Mouse (Mus musculus): Measurements from ENCODE around the gene Phykpl. TPM values are rescaled to one million over a fixed set of nuclear protein-coding genes. Genes with fewer than 3 reads are reported as not detected.

Phykpl gene
- polyA plus RNA-seq, 1 experiment from 2014 or later: 9.8 TPM

DNA sequence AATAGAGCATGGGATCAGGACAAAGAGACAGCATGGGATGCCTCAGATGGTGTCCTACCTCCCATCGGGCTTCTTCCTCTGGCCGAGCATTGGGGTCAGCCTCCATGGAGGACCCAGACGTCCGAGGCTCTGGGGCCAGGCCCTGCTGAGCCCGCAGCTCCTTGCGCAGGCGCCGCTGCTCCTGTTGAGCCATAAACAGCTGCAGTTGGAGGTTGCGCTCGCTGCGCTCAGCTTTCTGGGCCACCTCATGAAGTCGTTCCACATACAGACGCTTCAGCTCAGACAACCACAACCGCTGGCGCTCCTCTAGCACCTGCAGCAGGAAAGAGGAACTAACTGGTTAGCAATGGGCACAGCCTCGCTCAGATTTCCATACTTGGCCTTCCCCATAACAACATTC lies 59.7 kb downstream of the Phykpl start:
- no peak for ATAC-seq (ENCODE audit: low FRiP score)
- Histone ChIP-seq H3K36me3 (replicated peaks; ENCODE audit: control insufficient read depth, insufficient read depth) (no peaks in the 10 kb centered on the region), H3K27ac (no peak overlapping the region), H3K4me1 (replicated peaks; ENCODE audit: control insufficient read depth, insufficient read depth, low read length) (peaks cover 9% of the 10 kb centered on the region), H3K4me2 (replicated peaks) (0 out of 2 replicates have a peak overlapping the region, but pooled peaks have one; percentile 10), H3K9ac (no peak overlapping the region), H3K9me3 (ENCODE audit: control insufficient read depth, low read length) (no peaks in the 10 kb centered on the region), H3K4me3 (replicated peaks; ENCODE audit: low read length) (no peak overlapping the region), H3K27me3 (ENCODE audit: control insufficient read depth, insufficient read depth, low read length) (peaks cover 4% of the 10 kb centered on the region; the same call in 1 of the 2 replicates)
- WGBS: 78% methylated on average over 16 of the region's 16 CpGs
- no peak for DNase-seq (ENCODE audit: low spot score)

GRCm38 (mm10) chr11:51645293-51645692 lies 60.7 kb downstream of the Phykpl start:
- Histone ChIP-seq H3K27ac (no peak overlapping the region), H3K9me3 (ENCODE audit: control insufficient read depth, low read length) (no peaks in the 10 kb centered on the region), H3K4me2 (replicated peaks) (no peak overlapping the region), H3K4me1 (replicated peaks; ENCODE audit: control insufficient read depth, insufficient read depth, low read length) (peaks cover 20% of the 10 kb centered on the region), H3K9ac (no peak overlapping the region), H3K36me3 (replicated peaks; ENCODE audit: control insufficient read depth, insufficient read depth) (no peaks in the 10 kb centered on the region), H3K4me3 (replicated peaks; ENCODE audit: low read length) (no peak overlapping the region), H3K27me3 (ENCODE audit: control insufficient read depth, insufficient read depth, low read length) (peaks cover 14% of the 10 kb centered on the region; the same call in 1 of the 2 replicates)
- WGBS: 71% methylated on average over 13 of the region's 13 CpGs
- DNase-seq (ENCODE audit: low spot score) (no peak), ATAC-seq (ENCODE audit: low FRiP score) (no peak)

- Histone ChIP-seq H3K9ac (no peak overlapping the region), H3K4me3 (replicated peaks; ENCODE audit: low read length) (no peak overlapping the region), H3K4me1 (replicated peaks; ENCODE audit: control insufficient read depth, insufficient read depth, low read length) (peaks cover 23% of the 10 kb centered on the region), H3K27me3 (ENCODE audit: control insufficient read depth, insufficient read depth, low read length) (peaks cover 14% of the 10 kb centered on the region; the same call in 1 of the 2 replicates), H3K4me2 (replicated peaks) (no peak overlapping the region), H3K27ac (no peak overlapping the region), H3K36me3 (replicated peaks; ENCODE audit: control insufficient read depth, insufficient read depth) (no peaks in the 10 kb centered on the region), H3K9me3 (ENCODE audit: control insufficient read depth, low read length) (no peaks in the 10 kb centered on the region)
- WGBS: 86% methylated on average over 7 of the region's 7 CpGs
- no peak for DNase-seq (ENCODE audit: low spot score)
- ATAC-seq (ENCODE audit: low FRiP score): no peak
Measured at GRCm38 (mm10) chr11:51646245-51646644, 61.7 kb downstream of the Phykpl start.

DNA sequence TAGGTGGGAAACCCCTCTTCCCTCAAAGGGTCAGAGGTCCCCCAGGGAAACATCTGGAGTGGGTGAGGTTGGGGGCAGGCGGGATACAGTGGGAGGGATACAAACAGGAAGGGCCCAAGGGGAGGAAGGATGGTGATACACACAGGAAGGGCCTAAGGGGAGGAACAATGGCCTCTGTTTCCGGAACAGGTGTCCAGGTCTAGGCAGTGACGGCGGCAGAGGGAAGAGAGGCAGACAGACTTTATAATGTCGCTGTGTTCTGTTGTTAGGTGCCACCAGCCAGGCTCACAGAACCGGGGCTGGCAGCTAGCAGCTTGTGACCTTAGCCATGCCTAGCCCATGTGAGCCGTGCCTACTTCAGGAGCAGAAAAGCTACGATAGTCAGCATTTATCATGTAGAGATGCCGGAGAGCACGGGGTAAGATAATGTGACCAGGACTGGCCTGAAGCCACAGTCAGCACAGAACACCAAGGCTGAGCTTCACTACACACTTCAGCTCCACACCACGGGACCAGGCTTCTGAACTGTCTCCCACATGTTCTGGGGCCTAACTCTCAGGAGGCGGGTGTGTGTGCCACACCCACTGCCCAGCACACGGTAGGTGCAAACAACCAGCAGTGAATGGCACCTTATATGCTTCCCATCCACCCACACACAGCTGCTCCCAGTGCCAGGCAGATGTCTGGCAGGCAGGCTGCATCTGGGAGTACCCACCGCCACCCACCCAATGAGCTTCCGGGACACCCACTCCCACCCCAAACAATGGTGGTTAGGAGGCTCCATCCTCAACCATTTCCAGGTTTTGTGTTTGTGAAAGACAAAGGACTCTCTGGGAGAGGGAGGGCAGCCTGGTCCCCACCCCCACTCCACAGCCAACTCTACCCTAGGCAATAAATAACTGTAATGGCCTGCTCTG lies 62.5 kb downstream of the Phykpl start:
- peaks cover 23% of the 10 kb centered on the region for H3K4me1 ChIP-seq (replicated peaks; ENCODE audit: control insufficient read depth, insufficient read depth, low read length)
- ATAC-seq (ENCODE audit: low FRiP score) (no peak), DNase-seq (ENCODE audit: low spot score) (no peak)
- H3K27me3 ChIP-seq (ENCODE audit: control insufficient read depth, insufficient read depth, low read length): peaks cover 17% of the 10 kb centered on the region; the same call in 1 of the 2 replicates
- H3K27ac ChIP-seq: peak overlapping the region; percentile 27
- no peaks in the 10 kb centered on the region for H3K9me3 ChIP-seq (ENCODE audit: control insufficient read depth, low read length)
- H3K36me3 ChIP-seq (replicated peaks; ENCODE audit: control insufficient read depth, insufficient read depth): no peaks in the 10 kb centered on the region
- no peak overlapping the region for H3K9ac ChIP-seq
- no peak overlapping the region for H3K4me2 ChIP-seq (replicated peaks)
- WGBS: 77% methylated on average over 15 of the region's 15 CpGs
- H3K4me3 ChIP-seq (replicated peaks; ENCODE audit: low read length): no peak overlapping the region

DNA sequence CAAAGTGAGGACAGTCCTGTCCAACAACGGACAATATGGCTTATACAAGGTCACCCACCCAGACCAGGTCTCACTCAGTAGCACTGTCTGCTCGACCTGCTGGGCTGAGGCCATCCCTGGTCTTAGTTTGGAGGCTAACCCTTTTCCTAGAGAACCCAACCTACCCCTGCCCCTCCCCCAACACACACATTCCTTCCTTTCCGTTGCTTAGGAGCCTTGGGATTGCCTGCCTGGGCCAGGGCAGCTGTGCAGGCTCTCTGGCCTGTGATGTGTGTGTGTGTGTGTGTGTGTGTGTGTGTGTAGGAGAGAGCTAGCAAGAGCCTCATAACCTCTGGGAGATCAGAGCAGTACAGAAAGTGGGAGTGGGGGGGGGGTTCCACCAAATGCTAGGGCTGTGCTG lies 64.0 kb downstream of the Phykpl start:
- DNase-seq (ENCODE audit: low spot score) (no peak), ATAC-seq (ENCODE audit: low FRiP score) (peak; percentile 25; the same call in 1 of the 2 replicates)
- H3K4me2 ChIP-seq (replicated peaks): peak overlapping the region; percentile 94
- H3K4me3 ChIP-seq (replicated peaks; ENCODE audit: low read length): peak overlapping the region; percentile 67; the same call in 1 of the 2 replicates
- no peaks in the 10 kb centered on the region for H3K36me3 ChIP-seq (replicated peaks; ENCODE audit: control insufficient read depth, insufficient read depth)
- no peaks in the 10 kb centered on the region for H3K9me3 ChIP-seq (ENCODE audit: control insufficient read depth, low read length)
- peaks cover 18% of the 10 kb centered on the region; the same call in 1 of the 2 replicates for H3K27me3 ChIP-seq (ENCODE audit: control insufficient read depth, insufficient read depth, low read length)
- WGBS: 4% methylated on average over 3 of the region's 3 CpGs
- peak overlapping the region; percentile 21 for H3K27ac ChIP-seq
- H3K4me1 ChIP-seq (replicated peaks; ENCODE audit: control insufficient read depth, insufficient read depth, low read length): peaks cover 23% of the 10 kb centered on the region
- H3K9ac ChIP-seq: peak overlapping the region; percentile 77; the same call in 1 of the 2 replicates

DNA sequence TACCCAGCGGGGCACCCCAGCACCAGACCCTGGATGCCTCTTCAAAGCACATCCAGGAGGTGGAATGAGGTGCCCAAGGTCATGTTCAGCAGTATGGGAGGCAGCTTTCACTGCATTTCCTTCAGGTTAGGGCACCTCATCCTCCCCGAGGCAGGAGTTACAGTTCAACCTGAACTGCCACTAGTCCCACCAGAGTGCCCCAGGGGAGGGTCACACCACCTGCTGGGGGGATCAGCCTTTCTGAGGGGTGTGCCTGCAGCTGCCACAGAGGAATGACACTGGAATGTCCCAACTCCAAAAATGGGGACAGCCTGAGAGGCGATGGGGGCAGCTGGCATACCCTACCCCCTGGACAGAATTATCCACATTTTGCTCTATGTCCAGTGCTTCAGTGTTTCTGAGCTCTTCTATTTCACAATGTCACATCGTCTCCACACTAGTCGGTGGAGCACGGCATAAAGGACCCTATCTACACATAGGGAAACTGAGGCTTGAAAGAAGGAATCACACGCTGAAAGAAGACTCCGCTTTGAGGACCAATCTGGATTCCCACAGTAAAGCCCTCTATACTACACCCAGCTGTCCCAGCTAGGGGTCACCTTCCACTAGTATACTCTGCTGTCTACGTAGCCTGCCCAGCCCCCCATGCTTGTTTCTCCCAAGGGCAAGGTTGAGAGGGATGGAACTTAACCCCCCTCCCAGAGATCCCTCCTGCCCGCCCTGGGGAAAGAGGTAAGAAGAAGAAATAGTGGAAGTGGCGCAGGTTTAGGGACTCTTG lies 64.7 kb downstream of the Phykpl start:
- H3K9me3 ChIP-seq (ENCODE audit: control insufficient read depth, low read length): no peaks in the 10 kb centered on the region
- H3K36me3 ChIP-seq (replicated peaks; ENCODE audit: control insufficient read depth, insufficient read depth): no peaks in the 10 kb centered on the region
- peaks cover 23% of the 10 kb centered on the region for H3K4me1 ChIP-seq (replicated peaks; ENCODE audit: control insufficient read depth, insufficient read depth, low read length)
- ATAC-seq (ENCODE audit: low FRiP score) (peak; percentile 6; the same call in 1 of the 2 replicates), DNase-seq (ENCODE audit: low spot score) (no peak)
- H3K4me3 ChIP-seq (replicated peaks; ENCODE audit: low read length): peak overlapping the region; percentile 67
- H3K9ac ChIP-seq: peak overlapping the region; percentile 77
- WGBS: 25% methylated on average over 11 of the region's 11 CpGs
- peak overlapping the region; percentile 21 for H3K27ac ChIP-seq
- H3K4me2 ChIP-seq (replicated peaks): peak overlapping the region; percentile 94
- H3K27me3 ChIP-seq (ENCODE audit: control insufficient read depth, insufficient read depth, low read length): peaks cover 18% of the 10 kb centered on the region; the same call in 1 of the 2 replicates

- DNase-seq (ENCODE audit: low spot score): no peak
- no peak for ATAC-seq (ENCODE audit: low FRiP score)
- peak overlapping the region; percentile 77 for H3K9ac ChIP-seq
- H3K27ac ChIP-seq: peak overlapping the region; percentile 11; the same call in 1 of the 2 replicates
- H3K9me3 ChIP-seq (ENCODE audit: control insufficient read depth, low read length): no peaks in the 10 kb centered on the region
- H3K36me3 ChIP-seq (replicated peaks; ENCODE audit: control insufficient read depth, insufficient read depth): no peaks in the 10 kb centered on the region
- peaks cover 23% of the 10 kb centered on the region for H3K4me1 ChIP-seq (replicated peaks; ENCODE audit: control insufficient read depth, insufficient read depth, low read length)
- 4% methylated on average over 7 of the region's 7 CpGs for WGBS
- H3K4me2 ChIP-seq (replicated peaks): peak overlapping the region; percentile 94
- peaks cover 18% of the 10 kb centered on the region; the same call in 1 of the 2 replicates for H3K27me3 ChIP-seq (ENCODE audit: control insufficient read depth, insufficient read depth, low read length)
- H3K4me3 ChIP-seq (replicated peaks; ENCODE audit: low read length): peak overlapping the region; percentile 67
Measured at GRCm38 (mm10) chr11:51649889-51650199, 65.3 kb downstream of the Phykpl start.

DNA sequence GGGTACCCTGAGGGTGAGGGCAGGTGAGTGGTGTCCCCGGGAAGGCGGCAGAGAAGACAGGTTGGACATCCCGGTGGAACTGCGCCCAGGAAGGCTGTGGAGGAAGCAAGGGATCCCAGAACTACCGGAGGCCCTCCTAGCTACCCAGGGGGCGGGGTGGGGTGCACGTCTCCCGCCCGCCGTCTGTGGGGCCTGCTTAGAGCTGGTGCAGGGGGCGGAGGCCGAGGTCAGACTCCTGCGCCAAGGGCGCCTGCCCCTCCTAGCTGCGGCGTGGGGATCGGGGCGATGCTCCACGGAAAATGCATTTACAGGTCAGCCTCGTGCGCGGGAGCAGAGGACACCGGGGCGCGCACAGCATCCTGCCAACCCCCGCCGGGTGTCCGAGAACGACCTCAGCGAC lies 65.7 kb downstream of the Phykpl start:
- peaks cover 18% of the 10 kb centered on the region; the same call in 1 of the 2 replicates for H3K27me3 ChIP-seq (ENCODE audit: control insufficient read depth, insufficient read depth, low read length)
- peak overlapping the region; percentile 94 for H3K4me2 ChIP-seq (replicated peaks)
- peaks cover 23% of the 10 kb centered on the region for H3K4me1 ChIP-seq (replicated peaks; ENCODE audit: control insufficient read depth, insufficient read depth, low read length)
- H3K27ac ChIP-seq: peak overlapping the region; percentile 14; the same call in 1 of the 2 replicates
- ATAC-seq (ENCODE audit: low FRiP score): peak; percentile 14; the same call in 1 of the 2 replicates
- peak overlapping the region; percentile 67 for H3K4me3 ChIP-seq (replicated peaks; ENCODE audit: low read length)
- H3K9me3 ChIP-seq (ENCODE audit: control insufficient read depth, low read length): no peaks in the 10 kb centered on the region
- no peak for DNase-seq (ENCODE audit: low spot score)
- WGBS: 0% methylated on average over 27 of the region's 30 CpGs
- H3K36me3 ChIP-seq (replicated peaks; ENCODE audit: control insufficient read depth, insufficient read depth): no peaks in the 10 kb centered on the region
- H3K9ac ChIP-seq: peak overlapping the region; percentile 77

All from hindbrain, embryonic 14.5 days (tissue).